30 mouse cellular contexts compared by ENCODE assay signal in the genomic region with DNA sequence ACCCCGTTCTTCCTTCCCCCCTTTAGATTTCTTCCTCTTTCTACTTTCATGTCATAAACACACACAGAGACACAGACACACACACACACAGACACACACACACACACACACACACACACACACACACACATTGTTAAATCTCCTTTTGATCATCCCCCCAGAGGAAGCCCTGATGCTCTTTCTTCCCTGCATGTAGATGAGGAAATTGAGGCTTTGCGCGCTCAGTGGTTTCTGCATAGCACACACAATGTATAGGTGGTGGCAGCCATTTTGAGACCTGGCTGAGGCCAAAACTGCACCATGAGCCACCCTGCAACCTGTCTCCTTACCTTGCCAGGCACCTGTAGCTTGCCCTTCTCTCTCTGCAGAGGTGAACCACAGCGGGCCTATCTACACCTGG. TPM values are rescaled to one million over a fixed set of nuclear protein-coding genes. Genes with fewer than 3 reads are reported as not detected.
"Had no signal": no experiment of that assay in that cellular context is flagged by ENCODE, and none has a peak within 500 bp of the region (broad histone marks: within the 10 kb centered on the region; RNA-seq: fewer than 3 reads in every experiment).

No protein-coding gene starts in this region.

RNA-seq across cellular contexts. Expression of a gene that starts 4.5 kb away (rescaled TPM):
- total RNA-seq: forebrain, postnatal 0 days; gastrocnemius, adult 18-20 months; gastrocnemius, adult 2 months; gastrocnemius, adult 8-10 months; gastrocnemius, postnatal 10 days; gastrocnemius, postnatal 14 days; gastrocnemius, postnatal 25 days; gastrocnemius, postnatal 36 days; gastrocnemius, postnatal 4 days; heart, adult 18-20 months; heart, adult 2 months; heart, adult 8-10 months had no signal
- polyA plus RNA-seq: cerebellum, adult 2 months; embryonic facial prominence, embryonic 10.5 days; embryonic facial prominence, embryonic 14.5 days; embryonic facial prominence, embryonic 15.5 days; erythroblast, embryonic 14.5 days; forebrain, embryonic 11.5 days; forebrain, embryonic 12.5 days; forebrain, embryonic 13.5 days; forebrain, embryonic 14.5 days; forebrain, embryonic 15.5 days; forebrain, embryonic 16.5 days had no signal

RNA-seq across cellular contexts. Expression of a gene that starts 38.2 kb away (rescaled TPM):
- total RNA-seq: forebrain, postnatal 0 days; gastrocnemius, adult 18-20 months; gastrocnemius, adult 2 months; gastrocnemius, adult 8-10 months; gastrocnemius, postnatal 10 days; gastrocnemius, postnatal 14 days; gastrocnemius, postnatal 25 days; gastrocnemius, postnatal 36 days; gastrocnemius, postnatal 4 days; heart, adult 18-20 months; heart, adult 2 months; heart, adult 8-10 months had no signal
- polyA plus RNA-seq: cerebellum, adult 2 months; cortical plate, adult 2 months; embryonic facial prominence, embryonic 10.5 days; embryonic facial prominence, embryonic 11.5 days; embryonic facial prominence, embryonic 12.5 days; embryonic facial prominence, embryonic 13.5 days; erythroblast, embryonic 14.5 days; forebrain, embryonic 10.5 days; forebrain, embryonic 11.5 days; forebrain, embryonic 12.5 days; forebrain, embryonic 13.5 days; forebrain, embryonic 14.5 days; forebrain, embryonic 15.5 days; forebrain, embryonic 16.5 days; forebrain, postnatal 0 days; frontal cortex, adult 2 months; gonadal fat pad, adult 2 months; heart, adult 2 months had no signal
